Mouse (Mus musculus): ENCODE data around the gene Rtn4rl2. TPM values are rescaled to one million over a fixed set of nuclear protein-coding genes. Genes with fewer than 3 reads are reported as not detected.

The Rtn4rl2 gene
- polyA plus RNA-seq, 1 experiment from 2014 or later, result 1.9 TPM

DNA sequence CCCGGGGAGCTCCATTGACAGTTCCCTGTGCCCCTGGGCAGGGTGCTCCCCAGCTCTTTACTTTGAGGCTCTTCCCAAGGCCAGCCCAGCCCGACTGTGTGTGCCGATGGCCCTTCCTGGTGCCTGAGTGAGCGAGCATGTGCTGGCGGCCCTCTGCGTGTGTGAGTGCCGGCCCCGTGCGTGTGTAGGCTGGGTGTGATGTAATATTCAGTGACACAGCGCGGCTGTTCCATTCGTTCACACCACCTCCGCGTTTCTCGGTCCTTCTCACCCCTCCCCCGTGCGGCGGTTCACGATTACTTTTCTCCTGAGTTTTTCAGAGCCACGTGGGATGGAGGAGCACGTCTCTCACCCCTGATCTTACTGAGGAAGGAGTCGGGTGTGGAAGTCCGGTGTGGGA is 3.9 kb downstream of the Rtn4rl2 start:
- Histone ChIP-seq H3K27ac (ENCODE audit: low read depth) (no peak overlapping the region), H3K4me3 (ENCODE audit: low read depth, low read length) (no peak overlapping the region), H3K27me3 (replicated peaks; ENCODE audit: control insufficient read depth, insufficient read depth, low read length) (peaks cover 61% of the 10 kb centered on the region), H3K4me2 (ENCODE audit: low read length) (peak overlapping the region; percentile 36), H3K9ac (ENCODE audit: low read length) (no peak overlapping the region), H3K4me1 (replicated peaks; ENCODE audit: control insufficient read depth, insufficient read depth, low read length) (peaks cover 25% of the 10 kb centered on the region), H3K36me3 (ENCODE audit: control insufficient read depth, insufficient read depth, low read length) (no peaks in the 10 kb centered on the region), H3K9me3 (ENCODE audit: control insufficient read depth, low read length) (no peaks in the 10 kb centered on the region)
- WGBS, result 6% methylated on average over 23 of the region's 23 CpGs
- no peak for DNase-seq (ENCODE audit: low spot score)
- ATAC-seq (replicated peaks; ENCODE audit: low FRiP score, low TSS enrichment, low read depth), result no peak

DNA sequence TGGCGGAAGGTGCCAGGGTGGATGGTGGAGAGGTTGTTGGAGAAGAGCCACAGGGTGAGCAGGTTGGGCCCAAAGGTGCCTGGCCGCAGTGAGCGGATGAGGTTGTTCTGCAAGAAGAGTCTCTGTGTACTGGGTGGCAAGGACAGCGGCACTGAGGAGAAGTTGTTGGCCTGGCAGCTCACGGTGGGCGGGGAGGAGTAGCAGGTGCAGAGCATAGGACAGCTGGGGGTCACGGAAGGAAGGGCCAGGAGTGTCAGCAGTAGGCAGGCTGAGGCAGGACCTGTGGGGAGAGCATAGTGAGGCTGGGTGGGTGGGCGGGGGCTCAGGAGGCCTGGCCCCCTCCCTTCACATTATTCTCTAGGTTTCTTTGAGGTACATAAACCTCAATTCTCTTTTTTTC is 5.9 kb downstream of the Rtn4rl2 start:
- H3K4me2 ChIP-seq (ENCODE audit: low read length), result no peak overlapping the region
- ATAC-seq (replicated peaks; ENCODE audit: low FRiP score, low TSS enrichment, low read depth), result no peak
- no peaks in the 10 kb centered on the region for H3K36me3 ChIP-seq (ENCODE audit: control insufficient read depth, insufficient read depth, low read length)
- DNase-seq (ENCODE audit: low spot score), result no peak
- H3K9ac ChIP-seq (ENCODE audit: low read length), result no peak overlapping the region
- no peak overlapping the region for H3K27ac ChIP-seq (ENCODE audit: low read depth)
- peaks cover 51% of the 10 kb centered on the region for H3K27me3 ChIP-seq (replicated peaks; ENCODE audit: control insufficient read depth, insufficient read depth, low read length)
- H3K4me3 ChIP-seq (ENCODE audit: low read depth, low read length), result no peak overlapping the region
- WGBS, result 70% methylated on average over 8 of the region's 8 CpGs
- H3K4me1 ChIP-seq (replicated peaks; ENCODE audit: control insufficient read depth, insufficient read depth, low read length), result peaks cover 13% of the 10 kb centered on the region
- no peaks in the 10 kb centered on the region for H3K9me3 ChIP-seq (ENCODE audit: control insufficient read depth, low read length)

- Histone ChIP-seq H3K27ac (ENCODE audit: low read depth) (no peak overlapping the region), H3K4me3 (ENCODE audit: low read depth, low read length) (no peak overlapping the region), H3K4me2 (ENCODE audit: low read length) (no peak overlapping the region), H3K27me3 (replicated peaks; ENCODE audit: control insufficient read depth, insufficient read depth, low read length) (peaks cover 58% of the 10 kb centered on the region), H3K9ac (ENCODE audit: low read length) (no peak overlapping the region), H3K9me3 (ENCODE audit: control insufficient read depth, low read length) (no peaks in the 10 kb centered on the region), H3K36me3 (ENCODE audit: control insufficient read depth, insufficient read depth, low read length) (no peaks in the 10 kb centered on the region), H3K4me1 (replicated peaks; ENCODE audit: control insufficient read depth, insufficient read depth, low read length) (peaks cover 8% of the 10 kb centered on the region; the same call in 1 of the 2 replicates)
- DNase-seq (ENCODE audit: low spot score), result no peak
- 48% methylated on average over 6 of the region's 6 CpGs for WGBS
- ATAC-seq (replicated peaks; ENCODE audit: low FRiP score, low TSS enrichment, low read depth), result no peak
These were observed 10.7 kb downstream of the Rtn4rl2 start for GRCm38 (mm10) chr2:84875842-84876241.

GRCm38 (mm10) chr2:84872105-84872716 is 14.3 kb downstream of the Rtn4rl2 start:
- H3K36me3 ChIP-seq (ENCODE audit: control insufficient read depth, insufficient read depth, low read length), result no peaks in the 10 kb centered on the region
- no peaks in the 10 kb centered on the region for H3K9me3 ChIP-seq (ENCODE audit: control insufficient read depth, low read length)
- H3K4me3 ChIP-seq (ENCODE audit: low read depth, low read length), result peak overlapping the region; percentile 42
- peaks cover 8% of the 10 kb centered on the region; the same call in 1 of the 2 replicates for H3K4me1 ChIP-seq (replicated peaks; ENCODE audit: control insufficient read depth, insufficient read depth, low read length)
- WGBS, result 1% methylated on average over 69 of the region's 78 CpGs
- DNase-seq (ENCODE audit: low spot score), result peak; percentile 74
- 0 out of 2 replicates have a peak overlapping the region, but pooled peaks have one; percentile 22 for H3K9ac ChIP-seq (ENCODE audit: low read length)
- peaks cover 83% of the 10 kb centered on the region for H3K27me3 ChIP-seq (replicated peaks; ENCODE audit: control insufficient read depth, insufficient read depth, low read length)
- no peak overlapping the region for H3K27ac ChIP-seq (ENCODE audit: low read depth)
- peak; percentile 18; the same call in 1 of the 2 replicates for ATAC-seq (replicated peaks; ENCODE audit: low FRiP score, low TSS enrichment, low read depth)
- peak overlapping the region; percentile 91 for H3K4me2 ChIP-seq (ENCODE audit: low read length)

- Histone ChIP-seq H3K36me3 (ENCODE audit: control insufficient read depth, insufficient read depth, low read length) (no peaks in the 10 kb centered on the region), H3K9ac (ENCODE audit: low read length) (no peak overlapping the region), H3K4me2 (ENCODE audit: low read length) (no peak overlapping the region), H3K4me1 (replicated peaks; ENCODE audit: control insufficient read depth, insufficient read depth, low read length) (peaks cover 13% of the 10 kb centered on the region; the same call in 1 of the 2 replicates), H3K9me3 (ENCODE audit: control insufficient read depth, low read length) (no peaks in the 10 kb centered on the region), H3K27ac (ENCODE audit: low read depth) (no peak overlapping the region), H3K27me3 (replicated peaks; ENCODE audit: control insufficient read depth, insufficient read depth, low read length) (peaks cover 91% of the 10 kb centered on the region), H3K4me3 (ENCODE audit: low read depth, low read length) (no peak overlapping the region)
- 59% methylated on average over 4 of the region's 4 CpGs for WGBS
- ATAC-seq (replicated peaks; ENCODE audit: low FRiP score, low TSS enrichment, low read depth), result no peak
- no peak for DNase-seq (ENCODE audit: low spot score)
These were observed 15.8 kb downstream of the Rtn4rl2 start for GRCm38 (mm10) chr2:84870623-84871160.

DNA sequence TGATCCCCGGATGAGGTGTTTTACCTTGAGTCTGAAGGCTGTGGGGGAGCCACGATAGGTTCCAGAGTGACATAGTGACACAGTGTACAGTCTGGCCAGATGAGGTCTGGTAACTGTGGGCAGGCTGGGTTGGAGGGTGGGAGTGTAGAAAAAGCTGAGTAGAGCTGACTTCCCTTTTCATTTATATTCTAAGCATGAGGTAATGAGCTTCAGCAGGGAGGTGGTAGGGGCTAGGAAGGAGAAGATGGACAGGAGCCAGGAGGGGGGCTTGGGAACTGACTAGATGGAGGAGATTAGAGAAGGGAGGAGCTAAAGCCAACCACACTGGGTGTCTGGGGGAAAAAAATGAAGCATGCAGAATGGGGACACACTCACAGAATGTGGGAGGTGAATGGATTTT is 17.5 kb downstream of the Rtn4rl2 start:
- DNase-seq (ENCODE audit: low spot score) (no peak), ATAC-seq (replicated peaks; ENCODE audit: low FRiP score, low TSS enrichment, low read depth) (no peak)
- H3K36me3 ChIP-seq (ENCODE audit: control insufficient read depth, insufficient read depth, low read length), result no peaks in the 10 kb centered on the region
- H3K4me3 ChIP-seq (ENCODE audit: low read depth, low read length), result no peak overlapping the region
- H3K27ac ChIP-seq (ENCODE audit: low read depth), result no peak overlapping the region
- 80% methylated on average over 2 of the region's 2 CpGs for WGBS
- H3K9me3 ChIP-seq (ENCODE audit: control insufficient read depth, low read length), result no peaks in the 10 kb centered on the region
- H3K27me3 ChIP-seq (replicated peaks; ENCODE audit: control insufficient read depth, insufficient read depth, low read length), result peaks cover 81% of the 10 kb centered on the region
- H3K4me2 ChIP-seq (ENCODE audit: low read length), result no peak overlapping the region
- peaks cover 16% of the 10 kb centered on the region; the same call in 1 of the 2 replicates for H3K4me1 ChIP-seq (replicated peaks; ENCODE audit: control insufficient read depth, insufficient read depth, low read length)
- H3K9ac ChIP-seq (ENCODE audit: low read length), result no peak overlapping the region

DNA sequence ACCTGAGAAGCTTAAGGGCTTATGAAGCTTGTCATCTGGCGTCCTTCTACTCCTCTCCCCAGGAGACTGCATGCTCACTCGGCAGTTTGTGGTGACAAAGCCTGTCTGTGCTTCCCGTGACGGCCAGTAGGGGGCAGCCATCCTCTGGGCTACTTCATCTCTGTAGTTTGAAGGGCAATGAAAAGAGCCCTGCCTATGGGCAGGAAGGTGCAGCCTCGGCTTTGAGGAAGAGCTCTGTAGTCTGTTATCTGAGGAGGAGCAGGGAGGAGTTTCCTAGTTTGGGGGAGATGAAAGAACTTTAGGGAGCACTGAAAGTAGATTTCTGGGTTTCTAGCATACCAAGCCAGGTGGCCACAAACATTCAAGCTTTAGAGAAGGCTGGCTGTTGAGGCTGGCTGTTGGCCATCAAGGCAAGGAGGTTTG is 18.0 kb downstream of the Rtn4rl2 start:
- Histone ChIP-seq H3K27ac (ENCODE audit: low read depth) (no peak overlapping the region), H3K9me3 (ENCODE audit: control insufficient read depth, low read length) (no peaks in the 10 kb centered on the region), H3K36me3 (ENCODE audit: control insufficient read depth, insufficient read depth, low read length) (peaks cover under 1% of the 10 kb centered on the region; the same call in 1 of the 2 replicates), H3K4me1 (replicated peaks; ENCODE audit: control insufficient read depth, insufficient read depth, low read length) (peaks cover 16% of the 10 kb centered on the region; the same call in 1 of the 2 replicates), H3K4me2 (ENCODE audit: low read length) (no peak overlapping the region), H3K9ac (ENCODE audit: low read length) (no peak overlapping the region), H3K4me3 (ENCODE audit: low read depth, low read length) (no peak overlapping the region), H3K27me3 (replicated peaks; ENCODE audit: control insufficient read depth, insufficient read depth, low read length) (peaks cover 76% of the 10 kb centered on the region)
- 10% methylated on average over 5 of the region's 5 CpGs for WGBS
- DNase-seq (ENCODE audit: low spot score) (peak; percentile 82), ATAC-seq (replicated peaks; ENCODE audit: low FRiP score, low TSS enrichment, low read depth) (no peak)

GRCm38 (mm10) chr2:84865616-84866571 is 20.6 kb downstream of the Rtn4rl2 start:
- peak; percentile 54 for ATAC-seq (replicated peaks; ENCODE audit: low FRiP score, low TSS enrichment, low read depth)
- Histone ChIP-seq H3K27ac (ENCODE audit: low read depth) (no peak overlapping the region), H3K4me1 (replicated peaks; ENCODE audit: control insufficient read depth, insufficient read depth, low read length) (0 out of 2 replicates have a peak, but pooled peaks cover 8% of the 10 kb centered on the region), H3K9me3 (ENCODE audit: control insufficient read depth, low read length) (no peaks in the 10 kb centered on the region), H3K9ac (ENCODE audit: low read length) (0 out of 2 replicates have a peak overlapping the region, but pooled peaks have one; percentile 1), H3K36me3 (ENCODE audit: control insufficient read depth, insufficient read depth, low read length) (peaks cover 25% of the 10 kb centered on the region), H3K4me2 (ENCODE audit: low read length) (peak overlapping the region; percentile 60), H3K4me3 (ENCODE audit: low read depth, low read length) (peak overlapping the region; percentile 27), H3K27me3 (replicated peaks; ENCODE audit: control insufficient read depth, insufficient read depth, low read length) (peaks cover 50% of the 10 kb centered on the region)
- DNase-seq (ENCODE audit: low spot score), result peak; percentile 87
- under 1% methylated on average over 47 of the region's 47 CpGs for WGBS
